Mouse (Mus musculus) testis, adult 2 months (tissue): ENCODE measurements around the gene Trp53bp2.

Experiments used
- CTCF ChIP-seq: fragments of 200-500 bp; IDR thresholded peaks from 2 replicates; pipeline ENCODE4 v1.5.1; 2012; ENCODE audit warnings: low read depth, mild to moderate bottlenecking, inconsistent platforms, low read length, moderate library complexity; ENCODE audit not compliant: control insufficient read depth, insufficient read depth, insufficient replicate concordance
- POLR2A ChIP-seq: fragments of 200-500 bp; IDR thresholded peaks from 2 replicates; pipeline ENCODE4 v1.6.1; 2012; ENCODE audit warnings: low read depth, mild to moderate bottlenecking, inconsistent platforms, low read length, moderate library complexity; ENCODE audit not compliant: control insufficient read depth

DNA sequence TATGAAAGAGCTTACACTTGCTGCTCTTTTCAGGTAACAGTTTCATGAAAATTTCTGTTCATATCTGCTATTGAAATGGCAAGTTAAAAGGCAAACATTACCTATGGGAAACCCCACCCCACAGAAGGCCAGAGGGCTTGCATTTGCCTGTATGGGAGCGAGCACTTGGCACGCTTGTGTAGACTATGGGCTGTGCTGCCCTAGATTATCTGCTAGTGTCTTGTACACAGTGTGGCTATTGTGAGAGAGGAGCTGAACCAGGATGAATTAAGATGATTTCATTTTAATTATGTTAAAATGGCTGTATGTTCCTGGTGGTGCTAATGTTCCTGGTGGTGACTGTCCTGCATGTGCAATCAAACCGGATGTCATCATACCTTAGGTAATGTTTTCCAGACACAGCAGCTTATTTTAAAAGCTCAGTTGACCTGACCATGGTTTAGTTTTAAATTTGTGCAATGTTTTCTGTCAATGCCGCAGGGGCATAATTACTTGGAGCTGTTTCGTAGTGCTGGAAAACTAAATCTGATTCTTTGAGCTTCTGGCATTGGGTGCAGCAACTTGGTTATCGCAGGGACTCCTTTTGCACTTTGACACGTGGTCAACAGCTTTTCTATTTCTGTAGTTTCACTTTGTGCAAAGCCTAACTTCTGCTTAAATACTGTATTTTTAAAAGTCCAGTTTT, 3.8 kb downstream of the Trp53bp2 start:
- no peak for TF ChIP-seq CTCF
- TF ChIP-seq POLR2A, result no peak
